Mouse (Mus musculus) forebrain, embryonic 15.5 days (tissue): Measurements from ENCODE around the gene Krt27. TPM values are rescaled to one million over a fixed set of nuclear protein-coding genes. Genes with fewer than 3 reads are reported as not detected.

Experiments used
- ATAC-seq: fragments of 200-750 bp; cut with Nextera tagmentation; replicated peaks from 2 replicates; pipeline ENCODE4 v1.8.0; 2017; ENCODE audit warnings: mild to moderate bottlenecking, moderate TSS enrichment, moderate library complexity
- H3K27ac ChIP-seq: fragments of 300-500 bp; sonication (generic); replicated peaks from 2 replicates; pipeline ENCODE4 v1.5.1; 2015; ENCODE audit warnings: mild to moderate bottlenecking, inconsistent platforms
- H3K27me3 ChIP-seq: fragments of 300-500 bp; sonication (generic); 2 replicates; pipeline ENCODE4 v1.6.1; 2015; ENCODE audit warnings: inconsistent platforms
- H3K36me3 ChIP-seq: fragments of 300-500 bp; sonication (generic); 2 replicates; pipeline ENCODE4 v1.6.1; 2015; ENCODE audit warnings: mild to moderate bottlenecking, inconsistent platforms
- H3K4me1 ChIP-seq: fragments of 300-500 bp; sonication (generic); 2 replicates; pipeline ENCODE4 v1.6.1; 2015; ENCODE audit warnings: inconsistent platforms
- H3K4me2 ChIP-seq: fragments of 300-500 bp; sonication (generic); replicated peaks from 2 replicates; pipeline ENCODE4 v1.6.1; 2015; ENCODE audit warnings: mild to moderate bottlenecking, inconsistent platforms
- H3K4me3 ChIP-seq: fragments of 300-500 bp; sonication (generic); 2 replicates; pipeline ENCODE4 v1.5.1; 2015; ENCODE audit warnings: mild to moderate bottlenecking, inconsistent platforms
- H3K9ac ChIP-seq: fragments of 300-500 bp; sonication (generic); replicated peaks from 2 replicates; pipeline ENCODE4 v1.6.1; 2015; ENCODE audit warnings: mild to moderate bottlenecking, inconsistent platforms
- H3K9me3 ChIP-seq: fragments of 300-500 bp; sonication (generic); 2 replicates; pipeline ENCODE4 v1.6.1; 2016; ENCODE audit warnings: inconsistent platforms
- WGBS: fragments of 180-500 bp; shearing (Covaris S2); methylation state at CpG from one replicate; pipeline ENCODE4 v1.1.7; 2015; ENCODE audit warnings: mixed read lengths; 5-methylcytosine and 5-hydroxymethylcytosine counted together
- polyA plus RNA-seq: library from polyadenylated mRNA; unstranded; fragments of >200 nt; fragmentation: Nextera tagmentation; extraction: Ambion mirVana; gene quantifications from 2 replicates; pipeline ENCODE4 v1.2.1, GENCODE M21; 2015

The Krt27 gene
- polyA plus RNA-seq, 1 experiment from 2014 or later = not detected

GRCm38 (mm10) chr11:99379568-99379967 lies 28.7 kb upstream of the Krt27 start:
- Histone ChIP-seq H3K4me3 (no peak overlapping the region), H3K4me2 (no peak overlapping the region), H3K9ac (no peak overlapping the region), H3K4me1 (no peaks in the 10 kb centered on the region), H3K27ac (no peak overlapping the region), H3K36me3 (no peaks in the 10 kb centered on the region), H3K27me3 (peaks cover 5% of the 10 kb centered on the region), H3K9me3 (no peaks in the 10 kb centered on the region)
- 15% methylated on average over 5 of the region's 5 CpGs for WGBS
- no peak for ATAC-seq

- 81% methylated on average over 13 of the region's 13 CpGs for WGBS
- Histone ChIP-seq H3K36me3 (no peaks in the 10 kb centered on the region), H3K9ac (no peak within 1 kb of the TSS), H3K9me3 (no peaks in the 10 kb centered on the region), H3K4me1 (no peaks in the 10 kb centered on the region), H3K27me3 (no peaks in the 10 kb centered on the region), H3K4me3 (no peak within 1 kb of the TSS), H3K4me2 (no peak within 1 kb of the TSS), H3K27ac (no peak within 1 kb of the TSS)
- ATAC-seq = no peak
These were observed 23.9 kb upstream of the Krt27 start, which contains the start of gene Krt28 for GRCm38 (mm10) chr11:99374803-99375202. Gene Krt28 (minus strand): TSS chr11:99374903.

- no peaks in the 10 kb centered on the region for H3K9me3 ChIP-seq
These were observed 19.0 kb upstream of the Krt27 start for GRCm38 (mm10) chr11:99369853-99370451.

GRCm38 (mm10) chr11:99369229-99369628 lies 18.3 kb upstream of the Krt27 start:
- H3K36me3 ChIP-seq = no peaks in the 10 kb centered on the region
- no peak overlapping the region for H3K9ac ChIP-seq
- no peaks in the 10 kb centered on the region for H3K9me3 ChIP-seq
- WGBS = 5% methylated on average over 3 of the region's 3 CpGs
- H3K4me2 ChIP-seq = no peak overlapping the region
- no peak overlapping the region for H3K27ac ChIP-seq
- no peak for ATAC-seq
- H3K4me1 ChIP-seq = no peaks in the 10 kb centered on the region
- no peaks in the 10 kb centered on the region for H3K27me3 ChIP-seq
- no peak overlapping the region for H3K4me3 ChIP-seq

More at GRCm38 (mm10) chr11:99369853-99370451, 19.0 kb upstream of the Krt27 start:
- ATAC-seq = no peak
- no peaks in the 10 kb centered on the region for H3K27me3 ChIP-seq
- no peak overlapping the region for H3K9ac ChIP-seq
- WGBS = 80% methylated on average over 8 of the region's 8 CpGs
- H3K4me3 ChIP-seq = no peak overlapping the region
- H3K36me3 ChIP-seq = no peaks in the 10 kb centered on the region
- H3K27ac ChIP-seq = no peak overlapping the region
- no peaks in the 10 kb centered on the region for H3K4me1 ChIP-seq
- no peak overlapping the region for H3K4me2 ChIP-seq

- Histone ChIP-seq H3K27me3 (no peaks in the 10 kb centered on the region), H3K9ac (no peak overlapping the region), H3K4me3 (no peak overlapping the region), H3K9me3 (no peaks in the 10 kb centered on the region), H3K27ac (no peak overlapping the region), H3K36me3 (no peaks in the 10 kb centered on the region), H3K4me1 (no peaks in the 10 kb centered on the region), H3K4me2 (no peak overlapping the region)
- 52% methylated on average over 10 of the region's 10 CpGs for WGBS
- ATAC-seq = no peak
These were observed 15.9 kb upstream of the Krt27 start for GRCm38 (mm10) chr11:99366791-99367190.

- Histone ChIP-seq H3K4me3 (no peak overlapping the region), H3K36me3 (no peaks in the 10 kb centered on the region), H3K9me3 (no peaks in the 10 kb centered on the region), H3K27me3 (no peaks in the 10 kb centered on the region), H3K9ac (no peak overlapping the region), H3K27ac (no peak overlapping the region), H3K4me1 (no peaks in the 10 kb centered on the region), H3K4me2 (no peak overlapping the region)
- ATAC-seq = no peak
- 22% methylated on average over 9 of the region's 9 CpGs for WGBS
These were observed 13.5 kb upstream of the Krt27 start for GRCm38 (mm10) chr11:99364412-99364811.

GRCm38 (mm10) chr11:99361423-99361822 lies 10.5 kb upstream of the Krt27 start:
- no peak overlapping the region for H3K4me3 ChIP-seq
- no peaks in the 10 kb centered on the region for H3K27me3 ChIP-seq
- ATAC-seq = no peak
- H3K27ac ChIP-seq = no peak overlapping the region
- H3K4me2 ChIP-seq = no peak overlapping the region
- H3K36me3 ChIP-seq = no peaks in the 10 kb centered on the region
- no peaks in the 10 kb centered on the region for H3K9me3 ChIP-seq
- no peak overlapping the region for H3K9ac ChIP-seq
- 92% methylated on average over 8 of the region's 8 CpGs for WGBS
- no peaks in the 10 kb centered on the region for H3K4me1 ChIP-seq

GRCm38 (mm10) chr11:99339299-99339847 lies 11.5 kb downstream of the Krt27 start:
- Histone ChIP-seq H3K4me2 (no peak overlapping the region), H3K4me1 (no peaks in the 10 kb centered on the region), H3K27me3 (no peaks in the 10 kb centered on the region), H3K36me3 (no peaks in the 10 kb centered on the region), H3K27ac (no peak overlapping the region), H3K4me3 (no peak overlapping the region), H3K9ac (no peak overlapping the region), H3K9me3 (no peaks in the 10 kb centered on the region)
- 38% methylated on average over 11 of the region's 11 CpGs for WGBS
- ATAC-seq = no peak

GRCm38 (mm10) chr11:99337866-99338265 lies 13.0 kb downstream of the Krt27 start, which contains the start of gene Krt26:
Gene Krt26 (minus strand): TSS chr11:99337966.
- no peak for ATAC-seq
- no peak within 1 kb of the TSS for H3K4me3 ChIP-seq
- no peak within 1 kb of the TSS for H3K4me2 ChIP-seq
- H3K9ac ChIP-seq = no peak within 1 kb of the TSS
- H3K4me1 ChIP-seq = no peaks in the 10 kb centered on the region
- H3K9me3 ChIP-seq = no peaks in the 10 kb centered on the region
- H3K27ac ChIP-seq = no peak within 1 kb of the TSS
- no peaks in the 10 kb centered on the region for H3K27me3 ChIP-seq
- no peaks in the 10 kb centered on the region for H3K36me3 ChIP-seq
- WGBS = 91% methylated on average over 11 of the region's 11 CpGs

GRCm38 (mm10) chr11:99333426-99333825 lies 17.5 kb downstream of the Krt27 start:
- Histone ChIP-seq H3K9ac (no peak overlapping the region), H3K4me2 (no peak overlapping the region), H3K27me3 (no peaks in the 10 kb centered on the region), H3K36me3 (no peaks in the 10 kb centered on the region), H3K4me1 (no peaks in the 10 kb centered on the region), H3K9me3 (no peaks in the 10 kb centered on the region), H3K4me3 (no peak overlapping the region), H3K27ac (no peak overlapping the region)
- no peak for ATAC-seq
- WGBS = 62% methylated on average over 13 of the region's 13 CpGs

- Histone ChIP-seq H3K27me3 (no peaks in the 10 kb centered on the region), H3K4me2 (no peak overlapping the region), H3K36me3 (no peaks in the 10 kb centered on the region), H3K27ac (no peak overlapping the region), H3K9ac (no peak overlapping the region), H3K4me1 (no peaks in the 10 kb centered on the region), H3K9me3 (no peaks in the 10 kb centered on the region), H3K4me3 (no peak overlapping the region)
- WGBS = 77% methylated on average over 2 of the region's 2 CpGs
- no peak for ATAC-seq
These were observed 21.2 kb downstream of the Krt27 start for GRCm38 (mm10) chr11:99329655-99330054.

GRCm38 (mm10) chr11:99322851-99323250 lies 28.1 kb downstream of the Krt27 start, which contains the start of gene Krt25:
Gene Krt25 (minus strand): TSS chr11:99322951.
- 92% methylated on average over 11 of the region's 11 CpGs for WGBS
- Histone ChIP-seq H3K27me3 (no peaks in the 10 kb centered on the region), H3K36me3 (no peaks in the 10 kb centered on the region), H3K27ac (no peak within 1 kb of the TSS), H3K4me2 (no peak within 1 kb of the TSS), H3K4me1 (no peaks in the 10 kb centered on the region), H3K9me3 (no peaks in the 10 kb centered on the region), H3K9ac (no peak within 1 kb of the TSS), H3K4me3 (no peak within 1 kb of the TSS)
- no peak for ATAC-seq

GRCm38 (mm10) chr11:99321094-99321493 lies 29.8 kb downstream of the Krt27 start:
- Histone ChIP-seq H3K27ac (no peak overlapping the region), H3K9me3 (no peaks in the 10 kb centered on the region), H3K4me3 (no peak overlapping the region), H3K36me3 (no peaks in the 10 kb centered on the region), H3K4me2 (no peak overlapping the region), H3K4me1 (no peaks in the 10 kb centered on the region), H3K27me3 (no peaks in the 10 kb centered on the region), H3K9ac (no peak overlapping the region)
- no peak for ATAC-seq
- WGBS = 90% methylated on average over 14 of the region's 14 CpGs
